Mouse (Mus musculus) heart, postnatal 4 days (tissue): ENCODE data around the gene Gfm1. TPM values are rescaled to one million over a fixed set of nuclear protein-coding genes. Genes with fewer than 3 reads are reported as not detected.

Experiments
- DNase-seq: peaks from one replicate; pipeline ENCODE4 v3.0.0; 2021
- total RNA-seq, 2 experiments: library from RNA; stranded (reverse); gene quantifications; 2 replicates each; pipeline ENCODE4 v1.2.3; 2021

Gene Gfm1
- total RNA-seq, 2 experiments from 2014 or later: 188 to 203 TPM

- no peak for DNase-seq
Measured at GRCm38 (mm10) chr3:67497998-67498397, 68.1 kb downstream of the Gfm1 start.

GRCm38 (mm10) chr3:67498773-67499405 lies 69.0 kb downstream of the Gfm1 start:
- DNase-seq: no peak

- DNase-seq: no peak
Measured at GRCm38 (mm10) chr3:67499406-67499791, 69.5 kb downstream of the Gfm1 start.

- DNase-seq: no peak
Measured at GRCm38 (mm10) chr3:67503878-67504277, 74.0 kb downstream of the Gfm1 start.

- DNase-seq: no peak
Measured at GRCm38 (mm10) chr3:67505286-67505685, 75.4 kb downstream of the Gfm1 start.

GRCm38 (mm10) chr3:67508216-67508892 lies 78.5 kb downstream of the Gfm1 start:
- no peak for DNase-seq

GRCm38 (mm10) chr3:67512807-67513206 lies 82.9 kb downstream of the Gfm1 start:
- peak; percentile 86 for DNase-seq

GRCm38 (mm10) chr3:67514801-67515273 lies 84.9 kb downstream of the Gfm1 start:
- no peak for DNase-seq

GRCm38 (mm10) chr3:67515274-67515801 lies 85.4 kb downstream of the Gfm1 start, which contains the start of gene Rarres1:
Rarres1 (minus strand) TSS chr3:67515523.
- DNase-seq: peak; percentile 42

GRCm38 (mm10) chr3:67520568-67521143 lies 90.8 kb downstream of the Gfm1 start:
- DNase-seq: no peak

GRCm38 (mm10) chr3:67522709-67523108 lies 92.8 kb downstream of the Gfm1 start:
- DNase-seq: no peak

- no peak for DNase-seq
Measured at GRCm38 (mm10) chr3:67524768-67525167, 94.9 kb downstream of the Gfm1 start.

Other genes with a start within 250 kb of the Gfm1 start
- 100 to 1,000 TPM; 390 to 439 TPM for gene Mlf1, start 56.0 kb upstream of the Gfm1 start, total RNA-seq
- gene Gm17402, start 54.9 kb upstream of the Gfm1 start, total RNA-seq: not detected
- 10 to 100 TPM; 23.1 to 23.4 TPM for gene Lxn, start 33.8 kb downstream of the Gfm1 start, total RNA-seq
- gene Rarres1, start 85.4 kb downstream of the Gfm1 start, total RNA-seq: 1 to 10 TPM; 1.0 TPM
- 10 to 100 TPM; 36.8 to 38.2 TPM for gene Mfsd1, start 152.6 kb downstream of the Gfm1 start, total RNA-seq